Mouse (Mus musculus) ES-Bruce4 (cell line): ENCODE measurements around the gene Rbck1. TPM values are rescaled to one million over a fixed set of nuclear protein-coding genes. Genes with fewer than 3 reads are reported as not detected.

Source experiments
- H3K27ac ChIP-seq: 2 replicates; pipeline ENCODE4 v1.5.1; 2012; ENCODE audit warnings: low read length, inconsistent platforms; ENCODE audit not compliant: insufficient read depth
- H3K27me3 ChIP-seq: 2 replicates; pipeline ENCODE4 v1.6.1; 2012; ENCODE audit warnings: mild to moderate bottlenecking, low read length, inconsistent platforms; ENCODE audit not compliant: control insufficient read depth, poor library complexity, insufficient read depth, severe bottlenecking
- H3K36me3 ChIP-seq: 2 replicates; pipeline ENCODE4 v1.6.1; 2012; ENCODE audit warnings: inconsistent platforms, mild to moderate bottlenecking, low read length, moderate library complexity; ENCODE audit not compliant: control insufficient read depth, poor library complexity, insufficient read depth, severe bottlenecking
- H3K4me1 ChIP-seq: one replicate; pipeline ENCODE4 v1.8.1; 2011; ENCODE audit warnings: low read length; ENCODE audit not compliant: control insufficient read depth, insufficient read depth
- H3K4me3 ChIP-seq: 2 replicates; pipeline ENCODE4 v1.5.1; 2011; ENCODE audit warnings: low read depth, mild to moderate bottlenecking, low read length
- H3K9ac ChIP-seq: 2 replicates; pipeline ENCODE4 v1.6.1; 2012; ENCODE audit warnings: low read depth, mild to moderate bottlenecking, inconsistent platforms; ENCODE audit not compliant: poor library complexity, severe bottlenecking
- H3K9me3 ChIP-seq: replicated peaks from 2 replicates; pipeline ENCODE4 v1.6.1; 2012; ENCODE audit warnings: mild to moderate bottlenecking, low read length, inconsistent platforms; ENCODE audit not compliant: control insufficient read depth, poor library complexity, insufficient read depth, severe bottlenecking
- CTCF ChIP-seq: IDR thresholded peaks from one replicate; pipeline ENCODE4 v1.8.1; 2011; ENCODE audit warnings: low read depth, low read length
- EP300 ChIP-seq: IDR thresholded peaks from 2 replicates; pipeline ENCODE4 v1.6.1; 2011; ENCODE audit warnings: low read depth, low read length; ENCODE audit not compliant: insufficient read depth
- POLR2A ChIP-seq: IDR thresholded peaks from one replicate; pipeline ENCODE4 v1.8.1; 2011; ENCODE audit warnings: low read length; ENCODE audit not compliant: insufficient read depth
- polyA plus RNA-seq: library from polyadenylated mRNA; stranded (reverse); fragments of >200 nt; gene quantifications from 2 replicates; pipeline ENCODE4 v1.2.4, GENCODE M21; 2011; ENCODE audit warnings: low read depth; ENCODE audit not compliant: missing spikeins, insufficient read depth, insufficient read length

Rbck1 gene
- polyA plus RNA-seq, 1 experiment: 86.7 TPM

DNA sequence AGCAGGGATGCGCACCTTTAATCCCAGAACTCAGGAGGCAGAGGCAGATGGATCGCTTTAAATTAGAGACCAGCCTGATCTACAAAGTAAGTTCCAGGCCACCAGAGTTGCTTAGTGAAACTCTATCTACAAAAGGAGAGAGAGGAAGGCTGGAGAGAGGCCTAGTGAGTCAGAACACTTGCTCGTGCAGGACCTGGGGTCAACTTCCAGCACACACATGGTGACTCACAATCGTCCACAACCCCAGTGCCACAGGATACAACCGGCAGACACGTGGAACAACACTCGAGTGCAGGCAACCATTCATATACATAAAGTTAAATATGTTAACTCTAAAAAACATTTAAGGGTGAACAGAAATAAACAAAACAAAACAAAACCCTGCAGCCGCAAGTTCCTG is 5.8 kb downstream of the Rbck1 start:
- H3K27ac ChIP-seq: no peak overlapping the region
- H3K36me3 ChIP-seq: peaks cover 43% of the 10 kb centered on the region
- H3K9me3 ChIP-seq: no peaks in the 10 kb centered on the region
- no peaks in the 10 kb centered on the region for H3K27me3 ChIP-seq
- H3K4me3 ChIP-seq: no peak overlapping the region
- no peak overlapping the region for H3K9ac ChIP-seq
- TF ChIP-seq CTCF: no peak
- TF ChIP-seq EP300: no peak
- TF ChIP-seq POLR2A: no peak
- H3K4me1 ChIP-seq: peaks cover 2% of the 10 kb centered on the region

DNA sequence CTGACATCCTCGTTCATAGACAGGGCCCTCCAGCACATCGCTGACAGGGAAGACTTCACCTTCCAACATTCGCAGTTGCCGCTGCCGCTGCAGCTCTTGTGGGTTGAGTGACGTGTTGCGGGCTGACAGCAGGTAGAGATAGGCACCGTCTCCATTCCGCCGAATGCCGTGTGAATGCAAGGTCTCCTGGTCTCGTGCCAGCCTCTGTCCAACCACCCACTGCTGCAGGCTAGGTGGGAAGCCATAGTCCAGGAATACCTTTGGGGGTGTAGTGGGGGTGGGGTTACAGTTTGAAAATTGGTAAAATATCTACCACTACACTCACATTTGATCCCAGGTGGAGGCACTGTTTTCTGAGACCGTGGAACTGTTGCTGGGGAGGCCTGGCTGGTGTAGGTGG is 6.3 kb downstream of the Rbck1 start:
- no peaks in the 10 kb centered on the region for H3K27me3 ChIP-seq
- H3K9me3 ChIP-seq: no peaks in the 10 kb centered on the region
- no peak overlapping the region for H3K9ac ChIP-seq
- H3K4me3 ChIP-seq: no peak overlapping the region
- TF ChIP-seq CTCF: no peak
- TF ChIP-seq EP300: no peak
- TF ChIP-seq POLR2A: no peak
- H3K4me1 ChIP-seq: peaks cover 2% of the 10 kb centered on the region
- H3K27ac ChIP-seq: no peak overlapping the region
- peaks cover 43% of the 10 kb centered on the region for H3K36me3 ChIP-seq

DNA sequence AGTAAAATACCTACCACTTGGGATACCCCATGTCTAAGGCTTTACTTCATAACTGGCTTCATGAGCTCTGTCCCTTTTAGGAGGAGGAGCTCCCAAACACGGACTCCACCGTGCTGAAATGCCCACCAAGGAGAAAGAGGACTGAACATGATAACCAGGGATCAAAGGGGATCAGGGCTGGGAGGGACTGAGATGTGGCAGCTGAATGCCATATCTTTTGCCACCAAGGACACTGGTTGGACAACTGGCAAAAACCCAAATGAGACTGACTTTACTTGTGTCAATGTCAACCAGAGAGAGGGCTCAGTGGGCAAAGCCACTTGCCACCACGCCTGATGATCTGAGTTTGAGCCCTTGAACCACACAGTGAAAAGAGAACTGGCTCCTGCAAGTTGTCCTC is 7.6 kb downstream of the Rbck1 start:
- no peaks in the 10 kb centered on the region for H3K4me1 ChIP-seq
- peaks cover 38% of the 10 kb centered on the region for H3K36me3 ChIP-seq
- no peaks in the 10 kb centered on the region for H3K27me3 ChIP-seq
- no peak overlapping the region for H3K27ac ChIP-seq
- H3K9ac ChIP-seq: no peak overlapping the region
- H3K4me3 ChIP-seq: no peak overlapping the region
- no peak for TF ChIP-seq CTCF
- TF ChIP-seq POLR2A: no peak
- no peak for TF ChIP-seq EP300
- H3K9me3 ChIP-seq: no peaks in the 10 kb centered on the region

DNA sequence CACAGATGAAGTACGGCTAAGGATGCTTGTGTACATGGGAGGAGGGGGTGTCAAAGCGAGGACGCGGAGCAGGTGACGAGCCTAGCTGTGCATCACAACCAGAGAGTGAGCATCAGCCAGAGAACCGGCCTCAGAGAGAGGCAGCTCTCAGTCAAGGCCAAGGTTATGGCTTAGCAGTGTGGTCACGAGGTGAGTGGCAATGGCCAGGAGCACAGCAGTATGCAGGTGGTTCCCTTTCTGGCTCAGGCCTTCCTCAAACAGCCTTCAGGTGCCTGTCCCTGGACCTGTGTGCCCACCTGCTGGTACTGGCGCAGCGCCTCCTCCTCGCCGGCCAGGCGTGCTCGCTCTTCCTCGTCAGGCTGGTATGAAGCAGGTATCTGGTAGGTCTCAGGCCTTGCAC is 8.5 kb downstream of the Rbck1 start:
- H3K27me3 ChIP-seq: no peaks in the 10 kb centered on the region
- H3K4me3 ChIP-seq: no peak overlapping the region
- TF ChIP-seq POLR2A: no peak
- TF ChIP-seq CTCF: no peak
- no peak for TF ChIP-seq EP300
- no peak overlapping the region for H3K9ac ChIP-seq
- no peaks in the 10 kb centered on the region for H3K9me3 ChIP-seq
- peaks cover 34% of the 10 kb centered on the region for H3K36me3 ChIP-seq
- no peaks in the 10 kb centered on the region for H3K4me1 ChIP-seq
- no peak overlapping the region for H3K27ac ChIP-seq

DNA sequence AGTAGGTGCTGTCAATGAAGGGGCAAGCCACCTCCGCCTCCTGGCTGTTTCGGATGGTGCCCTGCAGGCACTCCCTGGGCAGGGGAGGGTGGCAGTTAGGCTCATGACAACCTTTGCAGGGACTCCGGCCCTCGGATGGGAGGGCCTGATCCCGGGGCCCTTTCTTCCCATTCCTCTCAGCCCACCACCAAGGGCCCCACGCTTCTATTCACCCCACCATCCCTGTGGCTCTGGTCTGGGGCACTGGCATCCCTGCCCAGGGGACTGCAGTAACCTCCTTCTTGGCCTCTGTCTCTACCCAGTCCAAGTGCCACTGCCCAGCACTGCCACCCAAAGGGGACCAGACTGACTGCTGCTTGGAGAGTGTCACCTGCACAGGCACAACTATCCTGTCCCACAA is 10.3 kb downstream of the Rbck1 start:
- Histone ChIP-seq H3K4me1 (no peaks in the 10 kb centered on the region), H3K36me3 (peaks cover 36% of the 10 kb centered on the region), H3K9me3 (no peaks in the 10 kb centered on the region), H3K9ac (no peak overlapping the region), H3K4me3 (no peak overlapping the region), H3K27me3 (no peaks in the 10 kb centered on the region), H3K27ac (no peak overlapping the region)
- no peak for TF ChIP-seq EP300
- no peak for TF ChIP-seq CTCF
- no peak for TF ChIP-seq POLR2A

DNA sequence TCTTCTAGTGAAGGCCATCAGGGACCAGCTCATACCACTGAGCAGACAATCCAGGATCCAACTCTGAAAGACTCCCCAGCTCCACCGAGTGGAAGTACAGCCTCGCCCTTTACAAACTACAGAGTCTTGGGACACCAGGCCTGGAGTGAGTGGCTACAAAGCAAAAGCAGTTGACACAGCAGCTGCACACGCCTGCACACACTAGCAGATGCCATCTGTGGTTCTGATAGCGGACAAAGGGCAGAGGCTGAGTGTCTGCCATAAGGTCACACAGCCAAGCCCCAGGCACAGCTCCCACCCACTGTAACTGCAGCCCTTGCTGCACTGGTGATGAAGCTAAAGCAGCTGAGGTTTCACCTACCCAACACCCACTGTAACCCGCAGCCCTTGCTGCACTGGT is 10.9 kb downstream of the Rbck1 start:
- Histone ChIP-seq H3K9ac (no peak overlapping the region), H3K36me3 (peaks cover 35% of the 10 kb centered on the region), H3K27me3 (no peaks in the 10 kb centered on the region), H3K4me3 (no peak overlapping the region), H3K9me3 (no peaks in the 10 kb centered on the region), H3K4me1 (no peaks in the 10 kb centered on the region), H3K27ac (no peak overlapping the region)
- TF ChIP-seq EP300: no peak
- TF ChIP-seq POLR2A: no peak
- TF ChIP-seq CTCF: no peak
